Mouse (Mus musculus) E14TG2a.4 (cell line): ENCODE measurements around the gene Rnf207.

Source experiments
- CTCF ChIP-seq: conservative IDR thresholded peaks from 2 replicates; pipeline ENCODE4 v1.5.1; 2014; ENCODE audit warnings: low read length
- NANOG ChIP-seq: IDR thresholded peaks from 2 replicates; pipeline ENCODE4 v1.6.1; 2014; ENCODE audit warnings: borderline replicate concordance, low read length, mixed read lengths

DNA sequence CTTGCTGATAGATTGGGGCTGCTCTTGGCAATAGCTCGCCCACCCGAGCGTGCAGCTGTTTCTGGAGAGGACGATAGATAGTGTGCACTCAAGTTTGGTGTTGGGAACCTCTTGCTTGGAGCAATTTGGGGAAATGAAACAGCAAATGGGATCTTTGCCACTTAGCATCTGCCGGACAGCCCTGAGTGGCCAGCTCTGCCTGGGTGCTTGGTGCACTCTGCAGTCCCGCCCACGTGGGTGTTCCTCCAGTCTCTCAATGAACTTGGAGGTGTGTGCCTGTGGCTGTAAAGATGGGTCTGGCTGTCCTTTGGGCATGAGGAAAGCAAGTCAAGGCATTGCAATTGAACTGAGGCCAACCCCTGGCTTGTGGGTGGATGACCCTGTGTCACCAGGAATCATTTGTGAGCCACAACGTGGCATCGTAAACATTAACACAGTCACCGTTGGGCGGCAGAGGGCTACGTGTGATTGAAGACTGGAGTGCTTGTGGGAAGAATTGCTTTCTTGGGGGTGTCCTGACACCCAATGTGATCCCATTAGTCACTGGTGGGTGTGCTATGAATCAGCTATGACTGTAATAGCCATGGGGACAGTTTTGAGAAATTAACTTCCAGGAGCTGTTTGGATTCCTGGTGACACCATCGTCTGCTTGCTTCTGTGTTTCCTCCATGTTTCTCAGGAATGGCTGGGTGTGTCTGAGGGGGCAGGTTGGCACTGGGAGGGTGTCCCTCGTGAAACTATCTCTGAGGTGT, 35.3 kb upstream of the Rnf207 start:
- TF ChIP-seq CTCF: no peak
- TF ChIP-seq NANOG: no peak
